ENCODE assay signal across 17 mouse cellular contexts in genomic region chr2:39116583-39116982, GRCm38 (mm10).
"Had no signal": no experiment of that assay in that cellular context is flagged by ENCODE, and none has a peak within 500 bp of the region (broad histone marks: within the 10 kb centered on the region; RNA-seq: fewer than 3 reads in every experiment).

No protein-coding gene starts in this region.

- H3K27me3 ChIP-seq: neural tube, embryonic 12.5 days; neural tube, embryonic 13.5 days; neural tube, embryonic 15.5 days; stomach, embryonic 15.5 days had no signal

- DNase-seq: retina, postnatal 1 day; right cerebral cortex, adult 18-20 months; right cerebral cortex, postnatal 14 days; right cerebral cortex, postnatal 25 days; right cerebral cortex, postnatal 4 days; spleen, adult 18-20 months; thymus, adult 18-20 months; thymus, adult 2 months; thymus, postnatal 14 days; thymus, postnatal 25 days; thymus, postnatal 36 days; thymus, postnatal 4 days had no signal

- H3K4me1 ChIP-seq: neural tube, embryonic 12.5 days; neural tube, embryonic 13.5 days; neural tube, embryonic 15.5 days; stomach, embryonic 15.5 days had no signal

- H3K27ac ChIP-seq: neural tube, embryonic 12.5 days; neural tube, embryonic 13.5 days; neural tube, embryonic 15.5 days; stomach, embryonic 15.5 days; stomach, postnatal 0 days had no signal

- H3K4me3 ChIP-seq: neural tube, embryonic 12.5 days; neural tube, embryonic 13.5 days; neural tube, embryonic 15.5 days; stomach, embryonic 15.5 days had no signal
